ENCODE assay signal across 8 mouse cellular contexts in genomic region chr1:166409177-166409700, GRCm38 (mm10). TPM values are rescaled to one million over a fixed set of nuclear protein-coding genes. Genes with fewer than 3 reads are reported as not detected.
A peak's percentile ranks its signal among the peaks of the same experiment; 100 is the strongest.
DNase-seq lines count a peak whose midpoint lies in the region; ATAC-seq and TF ChIP-seq lines count a peak whose summit lies in the region.

No protein-coding gene starts in this region.

- H3K36me3 ChIP-seq in kidney, adult 2 months (ENCODE audit: control insufficient read depth, insufficient read depth, low read length), result no peaks in the 10 kb centered on the region
- peaks cover 33% of the 10 kb centered on the region for H3K36me3 ChIP-seq in neural tube, embryonic 15.5 days

- no peak overlapping the region for H3K27ac ChIP-seq in bone marrow macrophage, adult 2 months (ENCODE audit: insufficient read depth, low read depth, low read length)
- H3K27ac ChIP-seq in kidney, adult 2 months (ENCODE audit: insufficient read depth, low read depth, low read length), result no peak overlapping the region
- H3K27ac ChIP-seq in neural tube, embryonic 15.5 days (replicated peaks), result peak overlapping the region; percentile 88

- ATAC-seq in neural tube, embryonic 15.5 days (ENCODE audit: low FRiP score), result peak; percentile 65

- H3K9me3 ChIP-seq in neural tube, embryonic 15.5 days (replicated peaks), result no peaks in the 10 kb centered on the region

- no peak for TF ChIP-seq CTCF in bone marrow macrophage, adult 2 months (IDR thresholded peaks at IDR 0.05; ENCODE audit: low read depth, low read length)
- TF ChIP-seq CTCF in kidney, adult 2 months (conservative IDR thresholded peaks at IDR 0.05; ENCODE audit: insufficient read depth, insufficient read length, low read depth, low read length), result no peak
- no peak for TF ChIP-seq CTCF in lung, adult 2 months (IDR thresholded peaks at IDR 0.05; ENCODE audit: insufficient read depth, low read length)

- H3K4me3 ChIP-seq in bone marrow macrophage, adult 2 months (ENCODE audit: insufficient read depth, low read length), result peak overlapping the region; percentile 64
- H3K4me3 ChIP-seq in kidney, adult 2 months (ENCODE audit: insufficient read depth, low read depth, low read length), result peak overlapping the region; percentile 62
- H3K4me3 ChIP-seq in lung, adult 2 months (replicated peaks; ENCODE audit: extremely low read depth, low read depth, low read length), result peak overlapping the region; percentile 87
- peak overlapping the region; percentile 89 for H3K4me3 ChIP-seq in neural tube, embryonic 15.5 days (replicated peaks)

- H3K27me3 ChIP-seq in kidney, adult 2 months (replicated peaks; ENCODE audit: control insufficient read depth, insufficient read depth, low read length), result no peaks in the 10 kb centered on the region
- no peaks in the 10 kb centered on the region for H3K27me3 ChIP-seq in neural tube, embryonic 15.5 days (replicated peaks)

- peak overlapping the region; percentile 69 for H3K4me2 ChIP-seq in neural tube, embryonic 15.5 days

- intact Hi-C loops in left cerebral cortex, postnatal 36 days (cut with DNase I), result no loop called here

- TF ChIP-seq POLR2A in bone marrow macrophage, adult 2 months (IDR thresholded peaks at IDR 0.05; ENCODE audit: borderline replicate concordance, low read depth, low read length), result no peak
- no peak for TF ChIP-seq POLR2A in kidney, adult 2 months (IDR thresholded peaks at IDR 0.05; ENCODE audit: low read depth, low read length)
- no peak for TF ChIP-seq POLR2A in lung, adult 2 months (IDR thresholded peaks at IDR 0.05; ENCODE audit: borderline replicate concordance, extremely low read depth, low read depth, low read length)

- 1% methylated on average over 39 of the region's 45 CpGs for WGBS in kidney, adult 2 months
- 1% methylated on average over 45 of the region's 45 CpGs for whole genome bisulfite sequencing in lung, adult 2 months
- under 1% methylated on average over 38 of the region's 45 CpGs for WGBS in neural tube, embryonic 15.5 days

- H3K4me1 ChIP-seq in bone marrow macrophage, adult 2 months (ENCODE audit: control insufficient read depth, insufficient read depth, low read length), result peaks cover 5% of the 10 kb centered on the region; the same call in 1 of the 2 replicates
- no peaks in the 10 kb centered on the region for H3K4me1 ChIP-seq in kidney, adult 2 months (ENCODE audit: control insufficient read depth, insufficient read depth, low read length)
- peaks cover 6% of the 10 kb centered on the region for H3K4me1 ChIP-seq in lung, adult 2 months (ENCODE audit: control insufficient read depth, insufficient read depth, low read length)
- H3K4me1 ChIP-seq in neural tube, embryonic 15.5 days, result peaks cover 19% of the 10 kb centered on the region

- peak; percentile 29 for DNase-seq in right cerebral cortex, postnatal 4 days
- no peak for DNase-seq in right cerebral cortex, adult 2 months (ENCODE audit: low spot score in 2 of 2)
- peak; percentile 39 to 51 for DNase-seq in heart, adult 18-20 months
- DNase-seq in kidney, adult 2 months, result peak; percentile 51
- DNase-seq in lung, adult 2 months, result no peak
- DNase-seq in left cerebral cortex, postnatal 36 days (ENCODE audit: low spot score in 2 of 2), result no peak

- H3K9ac ChIP-seq in neural tube, embryonic 15.5 days (replicated peaks), result peak overlapping the region; percentile 91

RNA-seq across cellular contexts. Expression of gene Pogk, which starts 0.4 kb away (rescaled TPM):
- 7.7 and 8.4 TPM in 2 replicates for polyA plus RNA-seq in bone marrow macrophage, adult 2 months (2012; ENCODE audit: insufficient read depth, insufficient read length, missing spikeins)
- total RNA-seq in heart, adult 18-20 months (2021), result 10 to 100 TPM; 13.8 to 14.1 TPM
- polyA plus RNA-seq in kidney, adult 2 months (2012; rRNA removed), result 7.4 TPM in 2 replicates
- polyA plus RNA-seq in lung, adult 2 months (2012; rRNA removed), result 4.2 and 6.3 TPM in 2 replicates
- polyA plus RNA-seq in neural tube, embryonic 15.5 days (2015; fragmentation: Nextera tagmentation; extraction: Ambion mirVana), result 26.3 and 27.6 TPM in 2 replicates
- total RNA-seq in left cerebral cortex, postnatal 36 days (2021), result 10 to 100 TPM; 33.9 to 36.7 TPM

RNA-seq across cellular contexts. Expression of gene Tada1, which starts 30.3 kb away (rescaled TPM):
- polyA plus RNA-seq in bone marrow macrophage, adult 2 months (2012; ENCODE audit: insufficient read depth, insufficient read length, missing spikeins), result 24.4 and 26.0 TPM in 2 replicates
- total RNA-seq in heart, adult 18-20 months (2021), result 1 to 10 TPM; 8.5 to 8.8 TPM
- polyA plus RNA-seq in kidney, adult 2 months (2012; rRNA removed), result 15.9 and 16.9 TPM in 2 replicates
- polyA plus RNA-seq in lung, adult 2 months (2012; rRNA removed), result 10.9 and 14.3 TPM in 2 replicates
- 69.3 and 72.4 TPM in 2 replicates for polyA plus RNA-seq in neural tube, embryonic 15.5 days (2015; fragmentation: Nextera tagmentation; extraction: Ambion mirVana)
- total RNA-seq in left cerebral cortex, postnatal 36 days (2021), result 10 to 100 TPM; 30.6 to 36.6 TPM

Comparison
In these comparisons a context has a peak if more than half of its experiments do, and no peak if none do; other contexts are left out.
1. DNase-seq: peak in right cerebral cortex, postnatal 4 days (single experiment), heart, adult 18-20 months (2 of 2) and kidney, adult 2 months (single experiment); none in right cerebral cortex, adult 2 months (0 of 2), lung, adult 2 months (single experiment) and left cerebral cortex, postnatal 36 days (0 of 2).
2. Peak in every context shown above with its lines, with median percentiles within 50 percentile points of each other: H3K4me3 ChIP-seq.